Mouse (Mus musculus) neural tube, embryonic 12.5 days (tissue): ENCODE measurements around the gene Gnb3. TPM values are rescaled to one million over a fixed set of nuclear protein-coding genes. Genes with fewer than 3 reads are reported as not detected.

Experiments
- ATAC-seq: fragments of 200-750 bp; cut with Nextera tagmentation; 2 replicates; pipeline ENCODE4 v1.8.0; 2017; ENCODE audit warnings: low read depth, mild to moderate bottlenecking, moderate TSS enrichment, moderate library complexity; ENCODE audit not compliant: low FRiP score
- H3K27ac ChIP-seq: fragments of 300-500 bp; sonication (generic); 2 replicates; pipeline ENCODE4 v1.5.1; 2016
- H3K27me3 ChIP-seq: fragments of 300-500 bp; sonication (generic); replicated peaks from 2 replicates; pipeline ENCODE4 v1.6.1; 2016; ENCODE audit warnings: mild to moderate bottlenecking
- H3K36me3 ChIP-seq: fragments of 300-500 bp; sonication (generic); 2 replicates; pipeline ENCODE4 v1.6.1; 2016; ENCODE audit warnings: mild to moderate bottlenecking
- H3K4me1 ChIP-seq: fragments of 300-500 bp; sonication (generic); 2 replicates; pipeline ENCODE4 v1.6.1; 2016
- H3K4me2 ChIP-seq: fragments of 300-500 bp; sonication (generic); replicated peaks from 2 replicates; pipeline ENCODE4 v1.6.1; 2016; ENCODE audit warnings: mild to moderate bottlenecking
- H3K4me3 ChIP-seq: fragments of 300-500 bp; sonication (generic); 2 replicates; pipeline ENCODE4 v1.5.1; 2016
- H3K9ac ChIP-seq: fragments of 300-500 bp; sonication (generic); 2 replicates; pipeline ENCODE4 v1.6.1; 2016; ENCODE audit warnings: mild to moderate bottlenecking
- H3K9me3 ChIP-seq: fragments of 300-500 bp; sonication (generic); 2 replicates; pipeline ENCODE4 v1.6.1; 2016; ENCODE audit warnings: mild to moderate bottlenecking
- WGBS: fragments of 180-500 bp; shearing (Covaris S2); methylation state at CpG from one replicate; pipeline ENCODE4 v1.1.7; 2016; 5-methylcytosine and 5-hydroxymethylcytosine counted together
- polyA plus RNA-seq: library from polyadenylated mRNA; unstranded; fragments of >200 nt; fragmentation: Nextera tagmentation; extraction: Ambion mirVana; gene quantifications from 2 replicates; pipeline ENCODE4 v1.2.1, GENCODE M21; 2016

Gnb3 gene
- polyA plus RNA-seq, 1 experiment from 2014 or later, result 0.52 TPM

GRCm38 (mm10) chr6:124828868-124829798 lies 10.9 kb downstream of the Gnb3 start, which contains the start of the genes Usp5 and Cdca3:
Usp5 (minus strand) TSS chr6:124829484.
Cdca3 (plus strand) TSS chr6:124829547.
- Histone ChIP-seq H3K9me3 (no peaks in the 10 kb centered on the region), H3K4me3 (peak within 1 kb of the TSS; percentile 61), H3K27me3 (no peaks in the 10 kb centered on the region), H3K4me1 (peaks cover 18% of the 10 kb centered on the region), H3K27ac (peak within 1 kb of the TSS; percentile 47; the same call in 1 of the 2 replicates), H3K4me2 (peak within 1 kb of the TSS; percentile 85), H3K36me3 (peaks cover 46% of the 10 kb centered on the region), H3K9ac (peak within 1 kb of the TSS; percentile 69)
- WGBS, result under 1% methylated on average over 55 of the region's 55 CpGs
- peak; percentile 97 for ATAC-seq

- Histone ChIP-seq H3K27ac (peak overlapping the region; percentile 8; the same call in 1 of the 2 replicates), H3K4me1 (peaks cover 18% of the 10 kb centered on the region), H3K9ac (peak overlapping the region; percentile 59), H3K4me3 (peak overlapping the region; percentile 61), H3K9me3 (no peaks in the 10 kb centered on the region), H3K27me3 (no peaks in the 10 kb centered on the region), H3K36me3 (peaks cover 51% of the 10 kb centered on the region), H3K4me2 (peak overlapping the region; percentile 85)
- 27% methylated on average over 10 of the region's 10 CpGs for WGBS
- no peak for ATAC-seq
These were observed 11.9 kb downstream of the Gnb3 start for GRCm38 (mm10) chr6:124828101-124828592.

GRCm38 (mm10) chr6:124822049-124822448 lies 18.0 kb downstream of the Gnb3 start:
- Histone ChIP-seq H3K4me2 (no peak overlapping the region), H3K4me1 (no peaks in the 10 kb centered on the region), H3K9me3 (no peaks in the 10 kb centered on the region), H3K36me3 (peaks cover 97% of the 10 kb centered on the region), H3K27me3 (no peaks in the 10 kb centered on the region), H3K27ac (no peak overlapping the region), H3K4me3 (no peak overlapping the region), H3K9ac (no peak overlapping the region)
- 96% methylated on average over 4 of the region's 4 CpGs for WGBS
- no peak for ATAC-seq

GRCm38 (mm10) chr6:124820891-124821290 lies 19.2 kb downstream of the Gnb3 start:
- Histone ChIP-seq H3K4me1 (no peaks in the 10 kb centered on the region), H3K4me3 (no peak overlapping the region), H3K27ac (no peak overlapping the region), H3K9me3 (no peaks in the 10 kb centered on the region), H3K27me3 (no peaks in the 10 kb centered on the region), H3K9ac (no peak overlapping the region), H3K4me2 (no peak overlapping the region), H3K36me3 (peaks cover 100% of the 10 kb centered on the region)
- 93% methylated on average over 5 of the region's 5 CpGs for WGBS
- no peak for ATAC-seq

GRCm38 (mm10) chr6:124817971-124818370 lies 22.1 kb downstream of the Gnb3 start:
- WGBS, result 91% methylated on average over 8 of the region's 8 CpGs
- Histone ChIP-seq H3K27me3 (no peaks in the 10 kb centered on the region), H3K27ac (no peak overlapping the region), H3K9ac (0 out of 2 replicates have a peak overlapping the region, but pooled peaks have one; percentile 5), H3K4me2 (no peak overlapping the region), H3K4me1 (peaks cover 19% of the 10 kb centered on the region), H3K36me3 (peaks cover 80% of the 10 kb centered on the region), H3K4me3 (no peak overlapping the region), H3K9me3 (no peaks in the 10 kb centered on the region)
- ATAC-seq, result no peak

GRCm38 (mm10) chr6:124817563-124817962 lies 22.5 kb downstream of the Gnb3 start:
- Histone ChIP-seq H3K4me2 (no peak overlapping the region), H3K27me3 (no peaks in the 10 kb centered on the region), H3K27ac (no peak overlapping the region), H3K9ac (0 out of 2 replicates have a peak overlapping the region, but pooled peaks have one; percentile 5), H3K4me1 (peaks cover 23% of the 10 kb centered on the region), H3K9me3 (no peaks in the 10 kb centered on the region), H3K36me3 (peaks cover 76% of the 10 kb centered on the region), H3K4me3 (no peak overlapping the region)
- no peak for ATAC-seq
- 97% methylated on average over 8 of the region's 8 CpGs for WGBS

- no peak overlapping the region for H3K4me2 ChIP-seq
- H3K27me3 ChIP-seq, result no peaks in the 10 kb centered on the region
- H3K9me3 ChIP-seq, result no peaks in the 10 kb centered on the region
- no peak overlapping the region for H3K27ac ChIP-seq
- 94% methylated on average over 11 of the region's 11 CpGs for WGBS
- no peak overlapping the region for H3K4me3 ChIP-seq
- ATAC-seq, result no peak
- H3K4me1 ChIP-seq, result peaks cover 28% of the 10 kb centered on the region
- H3K36me3 ChIP-seq, result peaks cover 74% of the 10 kb centered on the region
- H3K9ac ChIP-seq, result no peak overlapping the region
These were observed 22.9 kb downstream of the Gnb3 start for GRCm38 (mm10) chr6:124817125-124817524.

- no peak overlapping the region for H3K9ac ChIP-seq
- H3K4me3 ChIP-seq, result no peak overlapping the region
- H3K36me3 ChIP-seq, result peaks cover 73% of the 10 kb centered on the region
- H3K27me3 ChIP-seq, result no peaks in the 10 kb centered on the region
- no peak overlapping the region for H3K4me2 ChIP-seq
- H3K9me3 ChIP-seq, result no peaks in the 10 kb centered on the region
- H3K4me1 ChIP-seq, result peaks cover 31% of the 10 kb centered on the region
- 92% methylated on average over 4 of the region's 4 CpGs for WGBS
- no peak overlapping the region for H3K27ac ChIP-seq
- ATAC-seq, result no peak
These were observed 23.5 kb downstream of the Gnb3 start for GRCm38 (mm10) chr6:124816611-124817010.

GRCm38 (mm10) chr6:124814858-124815774 lies 25.0 kb downstream of the Gnb3 start:
- Histone ChIP-seq H3K27ac (no peak overlapping the region), H3K9ac (0 out of 2 replicates have a peak overlapping the region, but pooled peaks have one; percentile 13), H3K4me3 (no peak overlapping the region), H3K4me2 (peak overlapping the region; percentile 9; the same call in 1 of the 2 replicates), H3K4me1 (peaks cover 34% of the 10 kb centered on the region), H3K9me3 (no peaks in the 10 kb centered on the region), H3K36me3 (peaks cover 63% of the 10 kb centered on the region), H3K27me3 (no peaks in the 10 kb centered on the region)
- WGBS, result 69% methylated on average over 9 of the region's 9 CpGs
- ATAC-seq, result no peak

GRCm38 (mm10) chr6:124814448-124814847 lies 25.6 kb downstream of the Gnb3 start:
- peak overlapping the region; percentile 89 for H3K4me2 ChIP-seq
- H3K36me3 ChIP-seq, result peaks cover 56% of the 10 kb centered on the region
- no peak overlapping the region for H3K9ac ChIP-seq
- H3K27me3 ChIP-seq, result no peaks in the 10 kb centered on the region
- WGBS, result 45% methylated on average over 8 of the region's 8 CpGs
- no peaks in the 10 kb centered on the region for H3K9me3 ChIP-seq
- no peak overlapping the region for H3K27ac ChIP-seq
- ATAC-seq, result peak; percentile 48
- peak overlapping the region; percentile 67 for H3K4me3 ChIP-seq
- peaks cover 40% of the 10 kb centered on the region for H3K4me1 ChIP-seq

GRCm38 (mm10) chr6:124813933-124814332 lies 26.1 kb downstream of the Gnb3 start, which contains the start of gene Tpi1:
Tpi1 (minus strand) TSS chr6:124814296.
- Histone ChIP-seq H3K27me3 (no peaks in the 10 kb centered on the region), H3K9me3 (no peaks in the 10 kb centered on the region), H3K9ac (peak within 1 kb of the TSS; percentile 82), H3K4me3 (peak within 1 kb of the TSS; percentile 67), H3K36me3 (peaks cover 51% of the 10 kb centered on the region), H3K27ac (peak within 1 kb of the TSS; percentile 43; the same call in 1 of the 2 replicates), H3K4me2 (peak within 1 kb of the TSS; percentile 89), H3K4me1 (peaks cover 45% of the 10 kb centered on the region)
- under 1% methylated on average over 22 of the region's 22 CpGs for WGBS
- ATAC-seq, result peak; percentile 85
